Mouse (Mus musculus): ENCODE data around the gene Gm10642. TPM values are rescaled to one million over a fixed set of nuclear protein-coding genes. Genes with fewer than 3 reads are reported as not detected.

Gene Gm10642
- polyA plus RNA-seq, 1 experiment from 2014 or later: 0.37 TPM

GRCm38 (mm10) chr9:70653875-70654274 is 2.2 kb upstream of the Gm10642 start:
- peak overlapping the region; percentile 2; the same call in 1 of the 2 replicates for H3K4me2 ChIP-seq (ENCODE audit: low read depth)
- WGBS: 75% methylated on average over 2 of the region's 2 CpGs

GRCm38 (mm10) chr9:70654496-70654895 is 1.6 kb upstream of the Gm10642 start:
- Histone ChIP-seq H3K9me3 (ENCODE audit: control insufficient read depth, low read length) (no peaks in the 10 kb centered on the region), H3K27ac (ENCODE audit: low read depth, low read length) (no peak overlapping the region), H3K9ac (ENCODE audit: low read length) (no peak overlapping the region), H3K4me2 (ENCODE audit: low read depth) (peak overlapping the region; percentile 0; the same call in 1 of the 2 replicates), H3K4me1 (ENCODE audit: control insufficient read depth, insufficient read depth, low read length) (no peaks in the 10 kb centered on the region; the same call in 1 of the 2 replicates), H3K36me3 (ENCODE audit: control insufficient read depth, insufficient read depth, low read length) (no peaks in the 10 kb centered on the region), H3K27me3 (ENCODE audit: control insufficient read depth, insufficient read depth, low read length) (no peaks in the 10 kb centered on the region), H3K4me3 (ENCODE audit: low read depth, low read length) (no peak overlapping the region)
- no peak for ATAC-seq (ENCODE audit: insufficient read depth, low FRiP score, low TSS enrichment)
- DNase-seq (ENCODE audit: low spot score): peak; percentile 15
- 68% methylated on average over 4 of the region's 4 CpGs for WGBS

More at GRCm38 (mm10) chr9:70653875-70654274, 2.2 kb upstream of the Gm10642 start:
- DNase-seq (ENCODE audit: low spot score): no peak
- Histone ChIP-seq H3K9me3 (ENCODE audit: control insufficient read depth, low read length) (no peaks in the 10 kb centered on the region), H3K36me3 (ENCODE audit: control insufficient read depth, insufficient read depth, low read length) (no peaks in the 10 kb centered on the region), H3K9ac (ENCODE audit: low read length) (no peak overlapping the region), H3K27me3 (ENCODE audit: control insufficient read depth, insufficient read depth, low read length) (no peaks in the 10 kb centered on the region), H3K4me1 (ENCODE audit: control insufficient read depth, insufficient read depth, low read length) (no peaks in the 10 kb centered on the region; the same call in 1 of the 2 replicates), H3K27ac (ENCODE audit: low read depth, low read length) (no peak overlapping the region), H3K4me3 (ENCODE audit: low read depth, low read length) (no peak overlapping the region)
- ATAC-seq (ENCODE audit: insufficient read depth, low FRiP score, low TSS enrichment): no peak

- 55% methylated on average over 2 of the region's 2 CpGs for WGBS
- ATAC-seq (ENCODE audit: insufficient read depth, low FRiP score, low TSS enrichment) (no peak), DNase-seq (ENCODE audit: low spot score) (no peak)
- Histone ChIP-seq H3K36me3 (ENCODE audit: control insufficient read depth, insufficient read depth, low read length) (no peaks in the 10 kb centered on the region), H3K4me3 (ENCODE audit: low read depth, low read length) (peak overlapping the region; percentile 74), H3K27ac (ENCODE audit: low read depth, low read length) (no peak overlapping the region), H3K9ac (ENCODE audit: low read length) (no peak overlapping the region), H3K4me1 (ENCODE audit: control insufficient read depth, insufficient read depth, low read length) (no peaks in the 10 kb centered on the region; the same call in 1 of the 2 replicates), H3K4me2 (ENCODE audit: low read depth) (peak overlapping the region; percentile 75), H3K9me3 (ENCODE audit: control insufficient read depth, low read length) (no peaks in the 10 kb centered on the region), H3K27me3 (ENCODE audit: control insufficient read depth, insufficient read depth, low read length) (no peaks in the 10 kb centered on the region)
These were observed 304 bp upstream of the Gm10642 start for GRCm38 (mm10) chr9:70655764-70656129.

DNA sequence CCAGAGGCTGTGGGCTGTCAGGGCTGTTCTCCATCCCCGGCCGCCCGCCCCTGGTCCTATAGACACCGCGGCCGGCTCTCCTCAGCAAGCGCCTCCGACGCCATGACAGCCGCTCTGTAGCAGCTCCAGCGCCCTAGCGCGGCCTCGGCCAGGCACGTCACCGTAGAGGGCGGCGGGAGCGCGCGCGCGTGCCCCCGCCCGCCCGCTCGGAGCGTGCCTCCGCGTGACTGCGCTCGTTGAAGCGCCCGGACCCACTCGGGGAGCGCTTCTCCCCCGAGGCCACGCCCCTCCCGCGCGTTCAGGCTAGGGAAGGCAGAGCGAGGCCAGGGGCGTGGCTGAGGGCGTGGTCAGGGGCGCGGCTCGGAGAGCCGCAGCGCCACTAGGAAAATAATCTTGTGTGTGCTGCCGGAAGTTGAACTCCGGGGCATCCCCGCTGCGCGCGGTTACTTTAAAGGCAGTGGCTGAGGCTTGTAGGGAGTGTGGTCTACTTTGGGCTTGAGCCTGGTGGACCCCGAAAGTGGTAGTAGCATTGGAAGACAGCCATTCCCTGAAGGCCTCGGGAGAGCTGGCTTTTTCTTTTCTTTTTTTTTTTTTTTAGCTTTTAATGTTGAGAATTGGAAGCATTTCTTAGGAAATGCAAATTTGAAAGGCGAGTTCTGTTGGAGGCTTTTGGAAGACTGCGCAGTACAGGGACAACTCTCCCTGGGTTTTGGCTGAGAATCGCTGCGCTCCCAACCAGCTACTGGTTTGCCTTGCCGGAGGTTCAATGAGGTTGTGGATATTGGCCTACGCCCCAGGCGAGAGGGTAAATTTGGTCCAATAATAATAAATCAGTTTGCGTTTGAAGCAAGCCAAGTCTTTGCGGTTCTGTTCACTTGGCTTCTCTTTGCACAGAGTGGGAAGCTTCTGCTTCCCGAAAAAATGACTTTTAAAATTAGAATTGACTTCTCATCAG is 1.2 kb downstream of the Gm10642 start, which contains the start of gene Mindy2:
Gene Mindy2 (minus strand): TSS at position 162 of the 955 bp plus-strand sequence.
- Histone ChIP-seq H3K27ac (ENCODE audit: low read depth, low read length) (peak within 1 kb of the TSS; percentile 90), H3K4me2 (ENCODE audit: low read depth) (peak within 1 kb of the TSS; percentile 75), H3K4me3 (ENCODE audit: low read depth, low read length) (peak within 1 kb of the TSS; percentile 74), H3K36me3 (ENCODE audit: control insufficient read depth, insufficient read depth, low read length) (no peaks in the 10 kb centered on the region), H3K4me1 (ENCODE audit: control insufficient read depth, insufficient read depth, low read length) (no peaks in the 10 kb centered on the region; the same call in 1 of the 2 replicates), H3K9me3 (ENCODE audit: control insufficient read depth, low read length) (no peaks in the 10 kb centered on the region), H3K9ac (ENCODE audit: low read length) (peak within 1 kb of the TSS; percentile 81), H3K27me3 (ENCODE audit: control insufficient read depth, insufficient read depth, low read length) (no peaks in the 10 kb centered on the region)
- WGBS: under 1% methylated on average over 62 of the region's 67 CpGs
- ATAC-seq (ENCODE audit: insufficient read depth, low FRiP score, low TSS enrichment): peak; percentile 93
- DNase-seq (ENCODE audit: low spot score): peak; percentile 99

GRCm38 (mm10) chr9:70658266-70658665 is 2.2 kb downstream of the Gm10642 start:
- 69% methylated on average over 2 of the region's 2 CpGs for WGBS
- H3K27me3 ChIP-seq (ENCODE audit: control insufficient read depth, insufficient read depth, low read length): no peaks in the 10 kb centered on the region
- ATAC-seq (ENCODE audit: insufficient read depth, low FRiP score, low TSS enrichment) (no peak), DNase-seq (ENCODE audit: low spot score) (no peak)
- no peaks in the 10 kb centered on the region; the same call in 1 of the 2 replicates for H3K4me1 ChIP-seq (ENCODE audit: control insufficient read depth, insufficient read depth, low read length)
- no peak overlapping the region for H3K27ac ChIP-seq (ENCODE audit: low read depth, low read length)
- H3K36me3 ChIP-seq (ENCODE audit: control insufficient read depth, insufficient read depth, low read length): no peaks in the 10 kb centered on the region
- H3K4me3 ChIP-seq (ENCODE audit: low read depth, low read length): no peak overlapping the region
- H3K9ac ChIP-seq (ENCODE audit: low read length): no peak overlapping the region
- H3K4me2 ChIP-seq (ENCODE audit: low read depth): no peak overlapping the region
- no peaks in the 10 kb centered on the region for H3K9me3 ChIP-seq (ENCODE audit: control insufficient read depth, low read length)

DNA sequence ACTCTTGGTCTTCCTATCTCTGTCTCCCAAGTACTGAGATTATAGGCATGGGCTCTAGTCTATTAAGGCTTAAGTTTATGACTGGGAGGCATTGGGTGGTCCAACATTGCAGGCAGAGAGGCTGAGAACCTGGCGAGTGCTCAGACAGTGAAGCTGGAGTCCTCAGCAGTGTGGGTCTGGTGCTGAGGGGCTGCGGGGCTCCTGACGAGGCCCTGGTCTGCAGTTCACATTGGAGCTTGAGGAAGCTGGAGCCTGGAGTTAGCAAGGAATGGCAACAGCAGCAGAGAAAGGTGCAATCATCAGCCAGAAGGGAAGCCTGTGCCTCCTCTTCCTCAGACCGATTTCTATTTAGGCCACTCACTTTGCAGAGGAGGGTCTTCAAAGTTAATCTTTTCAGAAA is 8.8 kb downstream of the Gm10642 start:
- Histone ChIP-seq H3K4me3 (ENCODE audit: low read depth, low read length) (no peak overlapping the region), H3K4me2 (ENCODE audit: low read depth) (no peak overlapping the region), H3K9me3 (ENCODE audit: control insufficient read depth, low read length) (no peaks in the 10 kb centered on the region), H3K27me3 (ENCODE audit: control insufficient read depth, insufficient read depth, low read length) (no peaks in the 10 kb centered on the region), H3K36me3 (ENCODE audit: control insufficient read depth, insufficient read depth, low read length) (no peaks in the 10 kb centered on the region), H3K9ac (ENCODE audit: low read length) (no peak overlapping the region), H3K4me1 (ENCODE audit: control insufficient read depth, insufficient read depth, low read length) (no peaks in the 10 kb centered on the region), H3K27ac (ENCODE audit: low read depth, low read length) (no peak overlapping the region)
- WGBS: 76% methylated on average over 4 of the region's 4 CpGs
- ATAC-seq (ENCODE audit: insufficient read depth, low FRiP score, low TSS enrichment) (no peak), DNase-seq (ENCODE audit: low spot score) (no peak)

GRCm38 (mm10) chr9:70665372-70666145 is 9.5 kb downstream of the Gm10642 start:
- no peak overlapping the region for H3K27ac ChIP-seq (ENCODE audit: low read depth, low read length)
- H3K4me3 ChIP-seq (ENCODE audit: low read depth, low read length): no peak overlapping the region
- H3K36me3 ChIP-seq (ENCODE audit: control insufficient read depth, insufficient read depth, low read length): no peaks in the 10 kb centered on the region
- H3K9me3 ChIP-seq (ENCODE audit: control insufficient read depth, low read length): no peaks in the 10 kb centered on the region
- H3K4me2 ChIP-seq (ENCODE audit: low read depth): no peak overlapping the region
- H3K27me3 ChIP-seq (ENCODE audit: control insufficient read depth, insufficient read depth, low read length): no peaks in the 10 kb centered on the region
- no peaks in the 10 kb centered on the region for H3K4me1 ChIP-seq (ENCODE audit: control insufficient read depth, insufficient read depth, low read length)
- no peak overlapping the region for H3K9ac ChIP-seq (ENCODE audit: low read length)
- no peak for ATAC-seq (ENCODE audit: insufficient read depth, low FRiP score, low TSS enrichment)
- DNase-seq (ENCODE audit: low spot score): no peak
- 74% methylated on average over 16 of the region's 16 CpGs for WGBS

- Histone ChIP-seq H3K9ac (ENCODE audit: low read length) (no peak overlapping the region), H3K4me2 (ENCODE audit: low read depth) (no peak overlapping the region), H3K4me1 (ENCODE audit: control insufficient read depth, insufficient read depth, low read length) (no peaks in the 10 kb centered on the region), H3K9me3 (ENCODE audit: control insufficient read depth, low read length) (no peaks in the 10 kb centered on the region), H3K27me3 (ENCODE audit: control insufficient read depth, insufficient read depth, low read length) (no peaks in the 10 kb centered on the region), H3K36me3 (ENCODE audit: control insufficient read depth, insufficient read depth, low read length) (no peaks in the 10 kb centered on the region), H3K4me3 (ENCODE audit: low read depth, low read length) (no peak overlapping the region), H3K27ac (ENCODE audit: low read depth, low read length) (no peak overlapping the region)
- 79% methylated on average over 7 of the region's 7 CpGs for WGBS
- ATAC-seq (ENCODE audit: insufficient read depth, low FRiP score, low TSS enrichment) (no peak), DNase-seq (ENCODE audit: low spot score) (no peak)
These were observed 10.8 kb downstream of the Gm10642 start for GRCm38 (mm10) chr9:70666811-70667210.

Data from neural tube, embryonic 11.5 days (tissue).